Mouse (Mus musculus) small intestine, adult 2 months (tissue): Measurements from ENCODE around the gene Vmn1r39.

ENCODE experiments used
- CTCF ChIP-seq: fragments of 200-500 bp; IDR thresholded peaks from 2 replicates; pipeline ENCODE4 v1.5.1; 2012; ENCODE audit warnings: low read depth, mild to moderate bottlenecking, control low read depth, inconsistent platforms, low read length, moderate library complexity, mixed read lengths; ENCODE audit not compliant: insufficient replicate concordance, insufficient read length; ENCODE audit errors: extremely low read depth
- POLR2A ChIP-seq: fragments of 200-500 bp; IDR thresholded peaks from 2 replicates; pipeline ENCODE4 v1.6.1; 2012; ENCODE audit warnings: low read depth, mild to moderate bottlenecking, control low read depth, inconsistent platforms, low read length, moderate library complexity

DNA sequence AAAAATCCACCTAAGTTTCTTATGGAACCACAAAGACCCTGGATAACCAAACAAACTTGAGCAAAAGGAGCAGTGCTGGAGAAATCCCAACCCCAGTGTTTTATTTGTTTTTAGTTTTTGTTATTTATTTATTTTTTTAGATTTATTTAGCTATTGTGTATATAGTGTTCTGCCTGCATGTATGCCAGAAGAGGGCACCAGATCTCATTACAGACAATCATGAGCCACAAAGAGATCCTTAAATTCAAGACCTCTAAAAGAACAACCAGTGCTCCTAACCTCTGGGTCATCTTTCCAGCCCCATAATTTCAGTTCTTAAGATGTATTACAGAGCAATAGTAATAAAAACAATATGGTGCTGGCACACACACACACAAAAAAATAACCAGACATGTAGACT lies 26.5 kb upstream of the Vmn1r39 start:
- TF ChIP-seq CTCF: no peak
- no peak for TF ChIP-seq POLR2A
